Mouse (Mus musculus) kidney, adult 2 months (tissue): ENCODE results near the gene Arxes2.

Experiments used
- CTCF ChIP-seq: fragments of 200-500 bp; conservative IDR thresholded peaks from 2 replicates; pipeline ENCODE4 v1.5.1; 2011; ENCODE audit warnings: low read depth, mild to moderate bottlenecking, control low read depth, low read length, moderate library complexity, mixed read lengths; ENCODE audit not compliant: insufficient read depth, insufficient read length
- POLR2A ChIP-seq: fragments of 200-500 bp; IDR thresholded peaks from one replicate; pipeline ENCODE4 v1.6.1; 2011; ENCODE audit warnings: low read depth, low read length, control low read depth

DNA sequence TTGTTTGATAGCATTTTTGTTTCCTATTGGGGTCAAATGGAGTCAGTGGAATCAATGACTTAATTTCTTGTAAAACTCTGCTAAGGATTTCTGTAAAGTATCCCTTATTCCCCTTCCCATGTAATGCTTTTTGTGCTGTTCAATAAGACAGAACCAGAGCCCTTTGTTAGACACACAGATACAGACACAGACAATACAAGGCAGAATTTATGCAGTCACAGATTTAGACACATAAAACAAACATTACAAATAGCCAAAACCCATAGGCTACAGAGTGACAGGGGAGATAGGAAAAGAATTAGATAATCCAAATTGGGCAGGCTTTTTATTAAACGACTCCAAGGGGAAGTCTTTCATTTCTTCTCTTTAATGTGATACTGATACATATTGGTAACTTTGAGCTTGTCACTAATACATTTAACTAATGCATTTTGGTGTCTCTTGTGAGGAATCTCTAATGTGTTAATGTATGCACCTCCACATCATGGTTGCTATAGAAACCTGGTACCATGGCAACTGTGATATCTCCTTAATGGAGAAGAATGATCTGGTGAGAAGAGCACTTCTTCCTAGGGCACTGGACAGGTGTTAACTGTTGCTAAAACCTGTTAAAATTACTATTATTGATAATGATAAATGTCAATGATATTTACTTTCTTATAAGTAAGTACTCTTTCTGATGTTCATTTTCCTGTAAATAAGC, 36.5 kb upstream of the Arxes2 start:
- TF ChIP-seq CTCF (no peak), POLR2A (no peak)
